Mouse (Mus musculus): ENCODE results near the gene Cd9.
A peak's percentile ranks its signal among the peaks of the same experiment; 100 is the strongest.
"Not testable (repeated sequence)": the region's sequence is repeated elsewhere in the genome, so short reads cannot be mapped to it uniquely, and the experiment has no call there.

Cd9 gene

GRCm38 (mm10) chr6:125489881-125490559 lies 4.6 kb downstream of the Cd9 start:
- H3K36me3 ChIP-seq (ENCODE audit: control insufficient read depth, insufficient read depth, low read length, poor library complexity, severe bottlenecking): no peaks in the 10 kb centered on the region
- DNase-seq (ENCODE audit: low read depth, low spot score): no peak
- no peaks in the 10 kb centered on the region; the same call in 1 of the 2 replicates for H3K27me3 ChIP-seq (ENCODE audit: control insufficient read depth, insufficient read depth, low read length, poor library complexity, severe bottlenecking)

- H3K36me3 ChIP-seq (ENCODE audit: control insufficient read depth, insufficient read depth, low read length, poor library complexity, severe bottlenecking): no peaks in the 10 kb centered on the region
- no peaks in the 10 kb centered on the region for H3K27me3 ChIP-seq (ENCODE audit: control insufficient read depth, insufficient read depth, low read length, poor library complexity, severe bottlenecking)
- DNase-seq (ENCODE audit: low read depth, low spot score): no peak
These were observed 9.0 kb downstream of the Cd9 start for GRCm38 (mm10) chr6:125485589-125485988.

- H3K36me3 ChIP-seq (ENCODE audit: control insufficient read depth, insufficient read depth, low read length, poor library complexity, severe bottlenecking): no peaks in the 10 kb centered on the region
- no peaks in the 10 kb centered on the region for H3K27me3 ChIP-seq (ENCODE audit: control insufficient read depth, insufficient read depth, low read length, poor library complexity, severe bottlenecking)
- no peak for DNase-seq (ENCODE audit: low read depth, low spot score)
These were observed 9.9 kb downstream of the Cd9 start for GRCm38 (mm10) chr6:125484721-125485120.

DNA sequence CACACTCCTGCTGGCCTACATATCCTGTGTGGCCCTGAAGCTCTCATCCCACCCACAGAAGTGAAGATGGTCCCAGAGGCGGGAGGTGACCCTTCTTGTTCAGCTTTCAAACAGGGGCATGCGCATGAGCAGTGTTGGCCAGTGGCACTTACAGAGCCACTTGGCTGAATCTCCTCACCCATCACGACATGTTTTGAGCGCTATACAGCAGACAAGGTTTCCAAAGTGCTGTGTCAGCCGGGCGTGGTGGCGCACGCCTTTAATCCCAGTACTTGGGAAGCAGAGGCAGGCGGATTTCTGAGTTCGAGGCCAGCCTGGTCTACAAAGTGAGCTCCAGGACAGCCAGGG lies 10.3 kb downstream of the Cd9 start:
- H3K27me3 ChIP-seq (ENCODE audit: control insufficient read depth, insufficient read depth, low read length, poor library complexity, severe bottlenecking); DNase-seq (ENCODE audit: low read depth, low spot score); H3K36me3 ChIP-seq (ENCODE audit: control insufficient read depth, insufficient read depth, low read length, poor library complexity, severe bottlenecking): not testable (repeated sequence)

GRCm38 (mm10) chr6:125483515-125484312 lies 10.9 kb downstream of the Cd9 start:
- Histone ChIP-seq H3K27me3 (ENCODE audit: control insufficient read depth, insufficient read depth, low read length, poor library complexity, severe bottlenecking) (no peaks in the 10 kb centered on the region), H3K36me3 (ENCODE audit: control insufficient read depth, insufficient read depth, low read length, poor library complexity, severe bottlenecking) (no peaks in the 10 kb centered on the region)
- peak; percentile 33 for DNase-seq (ENCODE audit: low read depth, low spot score)

DNA sequence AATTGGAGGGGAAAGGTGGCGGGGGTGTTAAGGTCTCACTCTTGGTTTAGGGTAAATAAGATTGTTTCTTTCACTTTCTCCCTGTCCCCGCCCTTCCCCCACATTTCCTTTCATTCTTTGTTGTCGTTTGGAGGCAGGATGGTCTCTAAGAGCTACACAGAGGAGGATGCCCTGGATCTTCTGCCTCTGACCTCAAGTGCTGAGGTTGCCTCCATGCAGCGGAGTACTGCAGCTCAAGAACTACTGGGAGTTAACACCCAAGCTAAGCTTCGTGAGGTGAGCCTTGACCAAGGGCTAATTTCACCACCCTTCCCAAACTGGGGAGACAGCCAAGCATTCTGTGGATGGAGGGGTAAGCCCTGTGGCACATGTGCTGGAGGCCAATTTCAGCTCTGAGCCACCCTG lies 12.2 kb downstream of the Cd9 start:
- Histone ChIP-seq H3K27me3 (ENCODE audit: control insufficient read depth, insufficient read depth, low read length, poor library complexity, severe bottlenecking) (no peaks in the 10 kb centered on the region), H3K36me3 (ENCODE audit: control insufficient read depth, insufficient read depth, low read length, poor library complexity, severe bottlenecking) (no peaks in the 10 kb centered on the region)
- DNase-seq (ENCODE audit: low read depth, low spot score): peak; percentile 36

DNA sequence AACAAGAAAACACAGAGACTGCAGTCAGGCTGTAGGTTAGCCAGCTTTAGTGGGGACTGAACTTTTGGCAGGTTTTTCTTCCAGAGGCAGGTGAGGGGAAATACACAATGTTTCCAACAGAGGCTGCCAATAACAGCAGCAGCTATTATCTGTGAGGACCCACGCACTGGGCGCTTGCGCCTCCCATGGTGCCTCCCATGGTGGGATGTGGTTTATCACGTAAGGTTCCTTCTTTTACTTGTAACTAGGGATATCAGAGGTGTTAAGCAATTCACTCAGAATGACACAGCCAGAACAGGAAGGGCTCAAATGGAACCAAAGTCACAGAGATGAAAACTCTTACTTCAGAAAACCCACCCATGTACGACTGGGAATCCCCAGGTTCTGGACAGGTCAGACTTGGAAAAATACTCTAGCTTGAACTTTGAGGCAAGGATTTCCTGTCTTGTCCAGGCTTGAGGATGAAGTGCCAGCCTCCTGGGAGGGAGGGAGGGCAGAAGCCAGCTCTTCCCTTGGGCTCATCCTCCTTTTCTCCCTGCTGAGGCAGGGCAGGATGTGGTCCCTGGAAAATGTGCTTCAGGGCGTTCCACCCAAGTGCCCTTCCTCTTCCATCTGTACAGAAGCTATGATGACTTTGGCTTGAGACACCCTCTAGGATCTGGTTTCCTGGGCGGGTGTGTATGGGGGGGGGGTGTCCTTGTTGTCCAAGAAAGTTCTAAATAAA lies 12.8 kb downstream of the Cd9 start:
- peak; percentile 32 for DNase-seq (ENCODE audit: low read depth, low spot score)
- Histone ChIP-seq H3K27me3 (ENCODE audit: control insufficient read depth, insufficient read depth, low read length, poor library complexity, severe bottlenecking) (no peaks in the 10 kb centered on the region), H3K36me3 (ENCODE audit: control insufficient read depth, insufficient read depth, low read length, poor library complexity, severe bottlenecking) (no peaks in the 10 kb centered on the region)

DNA sequence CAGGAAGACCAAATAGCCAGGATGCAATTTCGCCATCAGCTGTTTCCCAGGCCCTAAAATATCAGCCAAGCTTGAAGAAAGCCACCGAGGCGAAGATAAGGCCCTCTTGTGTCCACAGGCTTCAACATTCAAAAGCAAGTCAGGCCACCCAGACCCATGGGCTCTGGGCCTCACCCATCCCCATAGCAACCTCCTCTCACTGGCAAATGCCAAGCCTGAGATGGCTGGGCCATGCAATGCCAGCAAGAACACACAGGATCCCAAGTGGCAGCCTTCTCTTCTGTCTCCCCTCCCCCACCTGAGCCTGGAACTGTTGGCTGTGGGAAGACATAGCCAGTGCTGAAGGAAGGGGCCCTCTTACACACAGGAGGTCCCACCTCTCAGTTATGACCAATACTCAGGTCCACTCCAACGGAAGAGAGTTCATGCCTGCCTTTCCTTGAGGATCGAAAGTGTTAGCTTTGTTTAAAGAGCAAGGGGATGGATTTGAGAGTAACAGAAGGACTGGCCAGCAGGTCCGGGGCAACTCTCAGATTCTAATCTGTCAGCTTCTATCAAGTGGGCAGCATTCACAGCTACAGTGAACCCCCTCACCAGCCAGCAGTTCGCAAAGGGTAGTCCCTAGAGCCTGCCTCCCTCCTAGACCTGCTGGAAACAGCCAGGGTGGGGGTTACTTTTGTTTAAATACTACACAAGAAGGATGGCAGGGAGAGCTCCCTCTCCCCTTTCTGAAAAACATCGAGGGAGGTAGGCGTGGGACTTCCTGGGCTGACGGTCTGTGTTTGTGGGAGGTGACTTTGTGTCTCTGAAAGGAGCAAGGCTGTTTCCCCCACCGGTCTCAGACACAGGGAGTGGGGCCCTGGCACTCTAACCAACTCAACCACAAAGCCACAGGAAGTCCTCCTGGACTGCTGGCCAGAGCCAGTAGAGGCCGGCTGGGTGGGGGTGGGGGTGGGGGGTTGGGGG lies 13.9 kb downstream of the Cd9 start:
- Histone ChIP-seq H3K36me3 (ENCODE audit: control insufficient read depth, insufficient read depth, low read length, poor library complexity, severe bottlenecking) (no peaks in the 10 kb centered on the region), H3K27me3 (ENCODE audit: control insufficient read depth, insufficient read depth, low read length, poor library complexity, severe bottlenecking) (no peaks in the 10 kb centered on the region)
- peak; percentile 40 for DNase-seq (ENCODE audit: low read depth, low spot score)

DNA sequence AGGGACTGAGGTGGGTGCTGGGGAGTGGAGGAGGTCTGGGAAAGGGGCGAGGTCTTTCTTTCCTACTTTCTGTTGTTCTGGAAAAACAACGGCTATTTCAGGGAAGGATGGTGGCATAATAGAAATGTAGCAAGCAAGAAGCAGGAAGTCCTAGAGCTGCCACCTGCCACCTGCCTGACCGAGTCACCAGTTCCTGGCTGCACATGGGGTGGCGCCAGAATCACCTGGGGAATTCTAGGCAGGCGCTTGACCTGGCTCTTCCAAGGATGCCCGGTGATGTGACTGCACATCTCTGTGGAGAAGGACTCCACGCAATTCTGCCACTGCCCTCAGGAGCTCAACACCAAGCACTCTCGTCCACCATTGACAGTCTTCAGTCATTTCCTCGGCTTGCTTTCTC lies 15.2 kb downstream of the Cd9 start:
- DNase-seq (ENCODE audit: low read depth, low spot score): no peak

GRCm38 (mm10) chr6:125478135-125479128 lies 16.2 kb downstream of the Cd9 start:
- H3K27me3 ChIP-seq (ENCODE audit: control insufficient read depth, insufficient read depth, low read length, poor library complexity, severe bottlenecking): no peaks in the 10 kb centered on the region
- H3K36me3 ChIP-seq (ENCODE audit: control insufficient read depth, insufficient read depth, low read length, poor library complexity, severe bottlenecking): no peaks in the 10 kb centered on the region
- no peak for DNase-seq (ENCODE audit: low read depth, low spot score)

More for the DNA sequence above, 15.2 kb downstream of the Cd9 start:
- H3K27me3 ChIP-seq (ENCODE audit: control insufficient read depth, insufficient read depth, low read length, poor library complexity, severe bottlenecking): no peaks in the 10 kb centered on the region
- no peaks in the 10 kb centered on the region for H3K36me3 ChIP-seq (ENCODE audit: control insufficient read depth, insufficient read depth, low read length, poor library complexity, severe bottlenecking)

DNA sequence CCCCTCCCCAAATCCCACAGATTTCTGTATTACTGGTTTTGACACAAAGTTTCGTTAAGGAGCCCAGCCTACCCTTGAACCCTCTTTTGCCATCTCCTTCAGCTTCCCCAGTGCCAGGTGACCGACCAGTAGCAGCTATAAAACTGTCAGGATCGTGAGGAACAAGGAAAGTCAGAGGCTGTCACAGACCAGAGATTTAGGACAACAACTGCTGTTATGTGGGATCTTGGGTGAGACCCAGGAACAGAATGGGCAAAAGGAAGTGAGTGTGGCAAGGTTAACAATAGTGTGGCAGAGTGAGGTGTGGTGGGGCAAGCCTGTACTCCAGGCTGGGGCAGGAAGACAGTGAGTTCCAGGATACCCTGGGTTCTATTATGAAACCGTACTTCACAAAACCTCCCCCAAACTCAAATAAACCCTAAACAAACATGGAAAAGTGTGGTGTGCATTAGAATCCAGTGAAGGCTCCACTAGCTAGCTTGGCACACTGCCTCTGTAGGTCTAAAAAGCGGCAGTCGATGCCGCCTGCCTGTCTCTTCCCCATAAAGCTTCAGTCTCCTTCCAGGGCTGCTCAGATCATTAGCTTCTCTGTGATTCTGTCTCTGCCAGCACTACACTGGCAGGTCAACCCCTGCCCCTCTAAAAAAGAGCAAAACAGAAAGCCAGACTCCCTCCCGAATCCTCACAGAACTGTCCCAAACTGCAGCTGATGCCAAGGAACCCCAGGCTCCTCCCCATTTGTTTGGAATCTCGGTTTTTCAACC lies 17.6 kb downstream of the Cd9 start:
- no peak for DNase-seq (ENCODE audit: low read depth, low spot score)

DNA sequence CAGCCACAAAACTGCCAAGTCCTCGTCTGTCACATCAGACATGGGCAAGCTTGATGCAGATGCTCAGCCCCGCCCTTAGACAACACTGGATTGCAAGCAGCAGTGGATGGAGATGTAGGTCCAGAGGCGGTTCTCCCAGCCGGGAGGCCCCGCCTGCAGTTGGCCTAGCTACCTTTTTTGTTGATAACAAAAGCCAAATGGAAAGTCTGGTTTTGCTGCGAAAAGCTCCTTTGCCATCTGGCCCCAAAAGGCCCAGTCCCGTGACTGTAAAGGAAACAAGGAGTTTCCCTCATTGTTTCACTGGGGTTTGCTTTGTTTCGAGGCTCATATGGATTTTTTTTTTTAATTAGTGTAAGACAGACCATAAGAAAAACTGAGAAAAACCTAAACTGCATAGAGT lies 18.5 kb downstream of the Cd9 start:
- Histone ChIP-seq H3K36me3 (ENCODE audit: control insufficient read depth, insufficient read depth, low read length, poor library complexity, severe bottlenecking) (no peaks in the 10 kb centered on the region), H3K27me3 (ENCODE audit: control insufficient read depth, insufficient read depth, low read length, poor library complexity, severe bottlenecking) (no peaks in the 10 kb centered on the region)
- DNase-seq (ENCODE audit: low read depth, low spot score): no peak

More for the DNA sequence above, 17.6 kb downstream of the Cd9 start:
- Histone ChIP-seq H3K27me3 (ENCODE audit: control insufficient read depth, insufficient read depth, low read length, poor library complexity, severe bottlenecking) (no peaks in the 10 kb centered on the region), H3K36me3 (ENCODE audit: control insufficient read depth, insufficient read depth, low read length, poor library complexity, severe bottlenecking) (no peaks in the 10 kb centered on the region)

DNA sequence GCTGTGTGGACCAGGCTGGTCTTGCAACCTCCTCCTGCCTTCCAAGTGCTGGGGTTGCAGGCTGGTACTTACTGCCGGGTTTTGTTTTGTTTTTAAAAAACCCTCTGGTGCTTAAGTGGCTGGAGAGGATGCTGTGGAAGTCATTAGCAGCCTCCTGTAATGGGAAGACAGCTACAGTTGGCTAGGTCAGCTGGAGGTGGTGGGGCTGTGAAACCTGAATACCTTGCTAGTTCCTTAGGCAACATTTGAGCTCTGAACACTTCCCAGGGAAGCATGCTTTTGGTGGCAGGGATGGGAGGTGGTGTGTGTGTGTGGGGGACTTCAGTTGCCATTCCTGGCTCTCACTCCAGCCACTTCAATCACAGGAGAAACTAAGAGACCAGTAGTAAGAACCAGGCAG lies 19.4 kb downstream of the Cd9 start:
- Histone ChIP-seq H3K27me3 (ENCODE audit: control insufficient read depth, insufficient read depth, low read length, poor library complexity, severe bottlenecking) (no peaks in the 10 kb centered on the region), H3K36me3 (ENCODE audit: control insufficient read depth, insufficient read depth, low read length, poor library complexity, severe bottlenecking) (no peaks in the 10 kb centered on the region)
- no peak for DNase-seq (ENCODE audit: low read depth, low spot score)
